Mouse (Mus musculus) embryonic facial prominence, embryonic 13.5 days (tissue): ENCODE results near the gene Otud3. TPM values are rescaled to one million over a fixed set of nuclear protein-coding genes. Genes with fewer than 3 reads are reported as not detected.
"Not testable (repeated sequence)": the region's sequence is repeated elsewhere in the genome, so short reads cannot be mapped to it uniquely, and the experiment has no call there.

Source experiments
- ATAC-seq: fragments of 200-750 bp; cut with Nextera tagmentation; 2 replicates; pipeline ENCODE4 v1.8.0; 2017; ENCODE audit warnings: low read depth; ENCODE audit not compliant: insufficient number of reproducible peaks, insufficient read depth, low FRiP score, low TSS enrichment
- H3K27ac ChIP-seq: fragments of 300-500 bp; sonication (generic); 2 replicates; pipeline ENCODE4 v1.5.1; 2015; ENCODE audit warnings: moderate library complexity, mild to moderate bottlenecking, inconsistent platforms
- H3K27me3 ChIP-seq: fragments of 300-500 bp; sonication (generic); 2 replicates; pipeline ENCODE4 v1.6.1; 2015; ENCODE audit warnings: mild to moderate bottlenecking, inconsistent platforms
- H3K36me3 ChIP-seq: fragments of 300-500 bp; sonication (generic); 2 replicates; pipeline ENCODE4 v1.6.1; 2015; ENCODE audit warnings: mild to moderate bottlenecking, inconsistent platforms
- H3K4me1 ChIP-seq: fragments of 300-500 bp; sonication (generic); 2 replicates; pipeline ENCODE4 v1.6.1; 2015; ENCODE audit warnings: inconsistent platforms
- H3K4me2 ChIP-seq: fragments of 300-500 bp; sonication (generic); 2 replicates; pipeline ENCODE4 v1.6.1; 2015; ENCODE audit warnings: moderate library complexity, mild to moderate bottlenecking, inconsistent platforms
- H3K4me3 ChIP-seq: fragments of 300-500 bp; sonication (generic); 2 replicates; pipeline ENCODE4 v1.5.1; 2015; ENCODE audit warnings: mild to moderate bottlenecking, inconsistent platforms
- H3K9ac ChIP-seq: fragments of 300-500 bp; sonication (generic); 2 replicates; pipeline ENCODE4 v1.6.1; 2015; ENCODE audit warnings: mild to moderate bottlenecking, inconsistent platforms
- H3K9me3 ChIP-seq: fragments of 300-500 bp; sonication (generic); 2 replicates; pipeline ENCODE4 v1.6.1; 2016; ENCODE audit warnings: inconsistent platforms
- WGBS: fragments of 180-500 bp; shearing (Covaris S2); methylation state at CpG from one replicate; pipeline ENCODE4 v1.1.7; 2015; ENCODE audit warnings: mixed read lengths; 5-methylcytosine and 5-hydroxymethylcytosine counted together
- polyA plus RNA-seq: library from polyadenylated mRNA; unstranded; fragments of >200 nt; fragmentation: Nextera tagmentation; extraction: Ambion mirVana; gene quantifications from 2 replicates; pipeline ENCODE4 v1.2.1, GENCODE M21; 2015

The Otud3 gene
- polyA plus RNA-seq, 1 experiment from 2014 or later: 2.7 TPM

GRCm38 (mm10) chr4:138934456-138935145 lies 20.9 kb upstream of the Otud3 start:
- ATAC-seq: no peak
- WGBS: 85% methylated on average over 11 of the region's 11 CpGs
- no peaks in the 10 kb centered on the region for H3K27me3 ChIP-seq
- no peaks in the 10 kb centered on the region for H3K9me3 ChIP-seq
- no peak overlapping the region for H3K4me2 ChIP-seq
- no peaks in the 10 kb centered on the region for H3K36me3 ChIP-seq
- no peak overlapping the region for H3K4me3 ChIP-seq
- H3K9ac ChIP-seq: no peak overlapping the region
- no peaks in the 10 kb centered on the region for H3K4me1 ChIP-seq
- no peak overlapping the region for H3K27ac ChIP-seq

GRCm38 (mm10) chr4:138933862-138934261 lies 20.1 kb upstream of the Otud3 start:
- Histone ChIP-seq H3K9ac (no peak overlapping the region), H3K4me1 (no peaks in the 10 kb centered on the region), H3K27me3 (no peaks in the 10 kb centered on the region), H3K9me3 (no peaks in the 10 kb centered on the region), H3K27ac (no peak overlapping the region), H3K36me3 (no peaks in the 10 kb centered on the region), H3K4me3 (no peak overlapping the region), H3K4me2 (no peak overlapping the region)
- ATAC-seq: no peak
- 66% methylated on average over 3 of the region's 3 CpGs for WGBS

GRCm38 (mm10) chr4:138925561-138925960 lies 11.8 kb upstream of the Otud3 start:
- no peak overlapping the region for H3K4me2 ChIP-seq
- ATAC-seq: no peak
- WGBS: 71% methylated on average over 2 of the region's 2 CpGs

DNA sequence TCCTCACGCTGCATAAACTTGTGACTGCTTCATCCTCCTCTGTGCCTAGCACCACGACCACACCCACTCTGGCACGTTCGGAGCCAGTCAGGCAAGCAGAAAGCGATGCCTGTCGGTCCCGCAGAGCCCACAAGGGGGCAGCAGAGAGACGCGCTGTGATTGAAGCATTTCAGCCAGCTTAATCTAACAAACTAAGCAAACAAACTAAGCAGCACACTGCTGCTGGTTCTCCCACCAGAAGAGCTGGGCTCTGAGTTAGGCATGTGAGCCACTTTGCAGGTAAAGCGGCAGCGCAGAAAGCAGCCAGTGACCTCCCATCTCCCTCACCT lies 8.3 kb upstream of the Otud3 start:
- ATAC-seq: no peak
- WGBS: 1% methylated on average over 11 of the region's 11 CpGs
- Histone ChIP-seq H3K9me3 (peaks cover 4% of the 10 kb centered on the region; the same call in 1 of the 2 replicates), H3K36me3 (no peaks in the 10 kb centered on the region), H3K4me1 (no peaks in the 10 kb centered on the region), H3K4me2 (peak overlapping the region; percentile 58), H3K9ac (no peak overlapping the region; the same call in 1 of the 2 replicates), H3K27me3 (peaks cover 3% of the 10 kb centered on the region; the same call in 1 of the 2 replicates), H3K27ac (no peak overlapping the region), H3K4me3 (peak overlapping the region; percentile 34)

More at GRCm38 (mm10) chr4:138925561-138925960, 11.8 kb upstream of the Otud3 start:
- H3K27me3 ChIP-seq: peaks cover 3% of the 10 kb centered on the region; the same call in 1 of the 2 replicates
- no peaks in the 10 kb centered on the region for H3K4me1 ChIP-seq
- no peak overlapping the region for H3K27ac ChIP-seq
- no peak overlapping the region for H3K4me3 ChIP-seq
- peaks cover 4% of the 10 kb centered on the region; the same call in 1 of the 2 replicates for H3K9me3 ChIP-seq
- H3K9ac ChIP-seq: no peak overlapping the region
- H3K36me3 ChIP-seq: no peaks in the 10 kb centered on the region

- peaks cover 4% of the 10 kb centered on the region; the same call in 1 of the 2 replicates for H3K9me3 ChIP-seq
- 38% methylated on average over 20 of the region's 20 CpGs for WGBS
- no peaks in the 10 kb centered on the region for H3K4me1 ChIP-seq
- H3K27ac ChIP-seq: no peak overlapping the region
- H3K27me3 ChIP-seq: peaks cover 3% of the 10 kb centered on the region; the same call in 1 of the 2 replicates
- no peaks in the 10 kb centered on the region for H3K36me3 ChIP-seq
- peak overlapping the region; percentile 58 for H3K4me2 ChIP-seq
- H3K4me3 ChIP-seq: peak overlapping the region; percentile 34
- H3K9ac ChIP-seq: no peak overlapping the region
- ATAC-seq: no peak
These were observed 7.7 kb upstream of the Otud3 start for GRCm38 (mm10) chr4:138921254-138922130.

DNA sequence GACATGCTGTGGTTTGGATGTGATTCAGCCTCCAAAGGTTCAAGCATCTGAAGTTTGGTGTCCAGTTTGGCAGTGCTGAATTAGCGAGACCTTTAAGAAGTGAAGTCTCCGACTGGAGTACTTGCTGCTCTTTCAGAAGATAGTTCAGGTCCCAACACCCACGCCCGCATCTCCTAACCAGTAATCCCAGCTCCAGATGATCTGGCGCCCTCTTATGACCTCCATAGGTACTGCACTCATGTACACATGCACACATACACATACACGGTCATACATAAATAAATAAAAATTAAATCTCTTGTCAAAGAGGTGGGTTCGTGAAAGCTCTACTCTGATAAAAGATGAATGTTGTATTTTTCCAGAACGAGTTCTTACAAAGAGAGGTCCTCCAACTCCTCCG lies 3.5 kb upstream of the Otud3 start:
- Histone ChIP-seq H3K4me2 (no peak overlapping the region), H3K9me3 (no peaks in the 10 kb centered on the region), H3K36me3 (no peaks in the 10 kb centered on the region), H3K9ac (no peak overlapping the region), H3K4me3 (no peak overlapping the region), H3K4me1 (peaks cover 9% of the 10 kb centered on the region), H3K27ac (no peak overlapping the region), H3K27me3 (no peaks in the 10 kb centered on the region)
- 83% methylated on average over 9 of the region's 9 CpGs for WGBS
- no peak for ATAC-seq

- no peak; the same call in 1 of the 2 replicates for ATAC-seq
- H3K27ac ChIP-seq: no peak overlapping the region
- whole genome bisulfite sequencing: under 1% methylated on average over 52 of the region's 52 CpGs
These were observed 481 bp downstream of the Otud3 start for GRCm38 (mm10) chr4:138913141-138913787.

GRCm38 (mm10) chr4:138905624-138906337 lies 8.0 kb downstream of the Otud3 start:
- Histone ChIP-seq H3K9me3 (no peaks in the 10 kb centered on the region), H3K9ac (no peak overlapping the region), H3K36me3 (peaks cover 78% of the 10 kb centered on the region), H3K4me3 (no peak overlapping the region), H3K4me2 (no peak overlapping the region), H3K27me3 (no peaks in the 10 kb centered on the region), H3K4me1 (no peaks in the 10 kb centered on the region), H3K27ac (no peak overlapping the region)
- no peak for ATAC-seq
- 94% methylated on average over 18 of the region's 18 CpGs for WGBS

More at GRCm38 (mm10) chr4:138913141-138913787, 481 bp downstream of the Otud3 start:
- Histone ChIP-seq H3K36me3 (peaks cover 8% of the 10 kb centered on the region), H3K4me3 (peak overlapping the region; percentile 95), H3K9ac (peak overlapping the region; percentile 90), H3K9me3 (no peaks in the 10 kb centered on the region), H3K4me2 (peak overlapping the region; percentile 93), H3K27me3 (no peaks in the 10 kb centered on the region), H3K4me1 (peaks cover 11% of the 10 kb centered on the region)

- 86% methylated on average over 7 of the region's 7 CpGs for WGBS
These were observed 14.4 kb downstream of the Otud3 start for GRCm38 (mm10) chr4:138899361-138899760.

DNA sequence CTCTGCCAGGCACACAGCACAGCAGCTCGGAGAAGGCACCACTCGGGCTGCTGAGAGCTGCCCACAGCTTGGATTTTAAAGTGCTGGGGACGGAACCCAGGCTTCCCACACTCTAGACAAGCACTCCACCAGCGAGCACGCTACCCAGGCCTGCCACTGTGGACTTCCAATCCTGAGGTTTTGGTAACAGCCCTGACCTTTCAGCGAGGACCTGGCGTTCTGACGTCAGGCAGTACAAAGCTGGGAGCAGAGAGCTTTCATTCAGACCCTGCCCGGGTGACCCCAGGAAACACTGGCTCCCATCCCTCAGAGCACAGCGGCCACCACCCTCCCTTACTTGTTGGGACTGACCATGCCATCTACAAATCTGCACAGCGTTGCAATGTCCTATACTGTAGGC lies 20.0 kb downstream of the Otud3 start:
- H3K4me3 ChIP-seq, H3K27ac ChIP-seq, H3K9ac ChIP-seq, ATAC-seq, H3K9me3 ChIP-seq, H3K27me3 ChIP-seq, H3K4me2 ChIP-seq, H3K4me1 ChIP-seq: not testable (repeated sequence)
- H3K36me3 ChIP-seq: peaks cover 71% of the 10 kb centered on the region
- whole genome bisulfite sequencing: 90% methylated on average over 11 of the region's 11 CpGs

More at GRCm38 (mm10) chr4:138899361-138899760, 14.4 kb downstream of the Otud3 start:
- Histone ChIP-seq H3K36me3 (peaks cover 96% of the 10 kb centered on the region), H3K4me3 (no peak overlapping the region), H3K9ac (no peak overlapping the region), H3K9me3 (no peaks in the 10 kb centered on the region), H3K27ac (no peak overlapping the region), H3K27me3 (no peaks in the 10 kb centered on the region), H3K4me1 (no peaks in the 10 kb centered on the region), H3K4me2 (no peak overlapping the region)
- no peak for ATAC-seq

DNA sequence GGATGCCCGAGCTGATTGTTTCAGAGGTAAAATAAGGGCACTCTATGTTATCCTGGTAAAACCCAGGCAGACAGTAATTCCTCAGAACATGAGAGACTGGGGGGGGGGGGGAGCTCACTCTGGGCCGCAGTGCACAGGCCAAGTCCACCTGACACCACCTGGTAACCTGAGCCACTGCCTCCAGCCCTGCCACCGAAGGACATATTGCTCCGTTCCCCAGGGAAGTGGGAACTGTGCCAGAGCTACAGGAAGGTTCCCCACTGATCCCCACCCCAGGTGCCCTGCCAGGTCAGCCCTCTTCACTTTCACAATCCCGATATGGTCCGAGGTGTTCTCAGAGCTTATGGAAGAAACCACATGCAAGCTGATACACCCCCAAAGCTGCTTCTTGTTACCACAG lies 21.1 kb downstream of the Otud3 start:
- Histone ChIP-seq H3K4me1 (no peaks in the 10 kb centered on the region), H3K9ac (no peak overlapping the region), H3K36me3 (peaks cover 60% of the 10 kb centered on the region), H3K27me3 (no peaks in the 10 kb centered on the region), H3K4me2 (no peak overlapping the region), H3K27ac (no peak overlapping the region), H3K4me3 (no peak overlapping the region), H3K9me3 (no peaks in the 10 kb centered on the region)
- 63% methylated on average over 6 of the region's 6 CpGs for WGBS
- ATAC-seq: 0 out of 2 replicates have a peak, but pooled peaks have one; percentile 56
